Mouse (Mus musculus) c-Kit-positive CD71-positive TER-119-negative erythroid progenitor cells, embryonic 14.5 days (primary cell): Measurements from ENCODE around the gene Abcf2.

Source experiments
- DNase-seq: peaks from one replicate; pipeline ENCODE4 v3.0.0-alpha.2; 2013; ENCODE audit warnings: low read depth

Gene Abcf2

GRCm38 (mm10) chr5:24577183-24577929 is at the start of gene Abcf2:
TSS of gene Abcf2 (minus strand) at chr5:24577467.
- peak; percentile 100 for DNase-seq

GRCm38 (mm10) chr5:24624822-24625120 is 47.5 kb upstream of the Abcf2 start:
- no peak for DNase-seq

- no peak for DNase-seq
Observed at GRCm38 (mm10) chr5:24623986-24624821, 46.9 kb upstream of the Abcf2 start, which contains the start of gene Smarcd3. TSS of gene Smarcd3 (minus strand) at chr5:24624411.

GRCm38 (mm10) chr5:24623041-24623985 is 46.0 kb upstream of the Abcf2 start:
- DNase-seq: no peak

- no peak for DNase-seq
Observed at GRCm38 (mm10) chr5:24622386-24623040, 45.2 kb upstream of the Abcf2 start.

- DNase-seq: no peak
Observed at GRCm38 (mm10) chr5:24620626-24621025, 43.4 kb upstream of the Abcf2 start.

GRCm38 (mm10) chr5:24620116-24620515 is 42.8 kb upstream of the Abcf2 start:
- DNase-seq: no peak

GRCm38 (mm10) chr5:24618921-24619320 is 41.7 kb upstream of the Abcf2 start:
- DNase-seq: no peak

- no peak for DNase-seq
Observed at GRCm38 (mm10) chr5:24615097-24615496, 37.8 kb upstream of the Abcf2 start.

- no peak for DNase-seq
Observed at GRCm38 (mm10) chr5:24612302-24612649, 35.0 kb upstream of the Abcf2 start.

GRCm38 (mm10) chr5:24611366-24612301 is 34.4 kb upstream of the Abcf2 start:
- DNase-seq: no peak

- DNase-seq: no peak
Observed at GRCm38 (mm10) chr5:24609388-24609787, 32.1 kb upstream of the Abcf2 start.

- no peak for DNase-seq
Observed at GRCm38 (mm10) chr5:24605980-24606665, 28.9 kb upstream of the Abcf2 start.

GRCm38 (mm10) chr5:24605321-24605979 is 28.2 kb upstream of the Abcf2 start:
- no peak for DNase-seq

GRCm38 (mm10) chr5:24604656-24605100 is 27.4 kb upstream of the Abcf2 start:
- DNase-seq: no peak

- no peak for DNase-seq
Observed at GRCm38 (mm10) chr5:24604080-24604655, 26.9 kb upstream of the Abcf2 start.

GRCm38 (mm10) chr5:24603431-24604010 is 26.3 kb upstream of the Abcf2 start:
- DNase-seq: no peak

GRCm38 (mm10) chr5:24602751-24603343 is 25.6 kb upstream of the Abcf2 start:
- DNase-seq: no peak
